Mouse (Mus musculus): ENCODE results near the gene Ptpn1. TPM values are rescaled to one million over a fixed set of nuclear protein-coding genes. Genes with fewer than 3 reads are reported as not detected.
A peak's percentile ranks its signal among the peaks of the same experiment; 100 is the strongest.

Gene Ptpn1
- polyA plus RNA-seq, 1 experiment: 94.5 TPM

- peaks cover 93% of the 10 kb centered on the region for H3K4me1 ChIP-seq (ENCODE audit: control insufficient read depth, insufficient read depth, low read length)
- H3K27ac ChIP-seq (ENCODE audit: insufficient read depth, low read depth, low read length): peak overlapping the region; percentile 75
- 0 out of 2 replicates have a peak, but pooled peaks have one; percentile 12 for TF ChIP-seq CTCF (IDR thresholded peaks at IDR 0.05; ENCODE audit: low read depth, low read length)
- no peak for TF ChIP-seq POLR2A (IDR thresholded peaks at IDR 0.05; ENCODE audit: borderline replicate concordance, low read depth, low read length)
- H3K4me3 ChIP-seq (ENCODE audit: insufficient read depth, low read length): peak overlapping the region; percentile 32
These were observed 11.2 kb downstream of the Ptpn1 start for GRCm38 (mm10) chr2:167942926-167943633.

GRCm38 (mm10) chr2:167944193-167944592 lies 12.3 kb downstream of the Ptpn1 start:
- Histone ChIP-seq H3K27ac (ENCODE audit: insufficient read depth, low read depth, low read length) (no peak overlapping the region), H3K4me1 (ENCODE audit: control insufficient read depth, insufficient read depth, low read length) (peaks cover 94% of the 10 kb centered on the region), H3K4me3 (ENCODE audit: insufficient read depth, low read length) (no peak overlapping the region)
- TF ChIP-seq CTCF (IDR thresholded peaks at IDR 0.05; ENCODE audit: low read depth, low read length) (no peak), POLR2A (IDR thresholded peaks at IDR 0.05; ENCODE audit: borderline replicate concordance, low read depth, low read length) (no peak)

- Histone ChIP-seq H3K4me1 (ENCODE audit: control insufficient read depth, insufficient read depth, low read length) (peaks cover 94% of the 10 kb centered on the region), H3K4me3 (ENCODE audit: insufficient read depth, low read length) (no peak overlapping the region), H3K27ac (ENCODE audit: insufficient read depth, low read depth, low read length) (no peak overlapping the region)
- TF ChIP-seq POLR2A (IDR thresholded peaks at IDR 0.05; ENCODE audit: borderline replicate concordance, low read depth, low read length): no peak
- no peak for TF ChIP-seq CTCF (IDR thresholded peaks at IDR 0.05; ENCODE audit: low read depth, low read length)
These were observed 13.6 kb downstream of the Ptpn1 start for GRCm38 (mm10) chr2:167945451-167945850.

GRCm38 (mm10) chr2:167947251-167947650 lies 15.4 kb downstream of the Ptpn1 start:
- Histone ChIP-seq H3K4me3 (ENCODE audit: insufficient read depth, low read length) (no peak overlapping the region), H3K4me1 (ENCODE audit: control insufficient read depth, insufficient read depth, low read length) (peaks cover 92% of the 10 kb centered on the region), H3K27ac (ENCODE audit: insufficient read depth, low read depth, low read length) (no peak overlapping the region)
- TF ChIP-seq CTCF (IDR thresholded peaks at IDR 0.05; ENCODE audit: low read depth, low read length) (no peak), POLR2A (IDR thresholded peaks at IDR 0.05; ENCODE audit: borderline replicate concordance, low read depth, low read length) (no peak)

DNA sequence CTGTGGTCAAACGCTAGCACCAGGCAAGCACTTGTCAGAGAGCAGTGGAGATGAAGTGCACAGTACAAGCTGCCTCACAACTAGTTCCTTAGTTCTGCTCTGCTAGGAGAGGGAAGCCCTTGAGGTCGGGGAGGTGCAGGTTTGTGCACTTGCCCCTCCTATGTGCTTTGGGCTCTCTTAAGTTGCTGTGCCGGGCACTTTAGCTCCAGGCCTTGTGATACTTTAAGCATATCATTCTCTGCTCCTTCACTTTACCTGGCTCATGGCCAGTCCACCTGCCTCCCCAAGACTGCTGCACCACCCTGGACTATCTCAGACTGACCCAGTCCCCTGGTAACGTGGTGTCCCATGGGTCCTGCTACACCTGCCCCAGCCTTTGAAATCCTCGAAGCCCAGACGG lies 16.2 kb downstream of the Ptpn1 start:
- H3K4me3 ChIP-seq (ENCODE audit: insufficient read depth, low read length): no peak overlapping the region
- no peak for TF ChIP-seq POLR2A (IDR thresholded peaks at IDR 0.05; ENCODE audit: borderline replicate concordance, low read depth, low read length)
- TF ChIP-seq CTCF (IDR thresholded peaks at IDR 0.05; ENCODE audit: low read depth, low read length): no peak
- peaks cover 93% of the 10 kb centered on the region for H3K4me1 ChIP-seq (ENCODE audit: control insufficient read depth, insufficient read depth, low read length)
- H3K27ac ChIP-seq (ENCODE audit: insufficient read depth, low read depth, low read length): peak overlapping the region; percentile 89

GRCm38 (mm10) chr2:167948557-167948956 lies 16.7 kb downstream of the Ptpn1 start:
- Histone ChIP-seq H3K27ac (ENCODE audit: insufficient read depth, low read depth, low read length) (peak overlapping the region; percentile 89), H3K4me1 (ENCODE audit: control insufficient read depth, insufficient read depth, low read length) (peaks cover 90% of the 10 kb centered on the region), H3K4me3 (ENCODE audit: insufficient read depth, low read length) (no peak overlapping the region)
- TF ChIP-seq CTCF (IDR thresholded peaks at IDR 0.05; ENCODE audit: low read depth, low read length) (no peak), POLR2A (IDR thresholded peaks at IDR 0.05; ENCODE audit: borderline replicate concordance, low read depth, low read length) (no peak)

GRCm38 (mm10) chr2:167949250-167949649 lies 17.4 kb downstream of the Ptpn1 start:
- Histone ChIP-seq H3K4me1 (ENCODE audit: control insufficient read depth, insufficient read depth, low read length) (peaks cover 83% of the 10 kb centered on the region), H3K27ac (ENCODE audit: insufficient read depth, low read depth, low read length) (peak overlapping the region; percentile 89), H3K4me3 (ENCODE audit: insufficient read depth, low read length) (no peak overlapping the region)
- no peak for TF ChIP-seq CTCF (IDR thresholded peaks at IDR 0.05; ENCODE audit: low read depth, low read length)
- no peak for TF ChIP-seq POLR2A (IDR thresholded peaks at IDR 0.05; ENCODE audit: borderline replicate concordance, low read depth, low read length)

DNA sequence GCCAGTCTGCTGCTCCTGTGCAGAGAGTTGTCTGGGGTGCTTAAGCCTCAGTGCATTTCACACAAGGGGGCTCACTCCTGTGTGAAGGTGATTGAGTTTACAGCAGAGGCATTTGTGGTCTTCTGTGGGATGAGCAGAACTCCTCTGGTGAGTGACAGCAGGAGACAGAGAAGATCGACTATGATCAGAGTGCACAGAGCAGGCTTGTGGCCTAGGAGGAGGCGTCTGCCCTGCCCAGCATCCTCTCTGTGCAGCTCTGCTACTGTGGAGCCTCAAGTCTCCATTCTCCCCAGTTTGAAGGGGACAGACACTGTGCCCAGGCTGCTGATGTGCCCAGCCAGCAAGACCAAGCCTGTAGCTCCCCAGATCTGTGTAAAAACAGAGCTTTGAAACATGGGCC lies 18.0 kb downstream of the Ptpn1 start:
- peaks cover 77% of the 10 kb centered on the region for H3K4me1 ChIP-seq (ENCODE audit: control insufficient read depth, insufficient read depth, low read length)
- no peak overlapping the region for H3K4me3 ChIP-seq (ENCODE audit: insufficient read depth, low read length)
- peak overlapping the region; percentile 89 for H3K27ac ChIP-seq (ENCODE audit: insufficient read depth, low read depth, low read length)
- TF ChIP-seq POLR2A (IDR thresholded peaks at IDR 0.05; ENCODE audit: borderline replicate concordance, low read depth, low read length) (no peak), CTCF (IDR thresholded peaks at IDR 0.05; ENCODE audit: low read depth, low read length) (no peak)

DNA sequence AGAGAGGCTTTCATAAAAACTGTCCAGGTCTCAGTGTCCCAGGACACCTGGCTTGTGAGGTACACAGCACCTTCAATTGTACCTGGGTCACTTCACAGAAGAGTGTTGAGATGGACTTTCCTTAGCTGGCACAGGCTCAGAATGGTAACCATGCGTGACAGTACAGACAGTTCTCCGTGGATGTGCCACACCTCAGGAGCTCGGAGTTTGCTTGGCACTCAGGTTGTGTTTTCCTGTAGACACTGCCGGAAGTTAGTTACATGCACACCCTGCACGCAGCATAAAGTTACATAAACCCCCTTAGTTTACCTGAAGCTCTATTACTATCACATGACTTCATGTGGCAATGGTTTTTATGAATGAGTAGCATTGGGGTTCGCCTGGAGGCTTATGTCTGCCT lies 18.8 kb downstream of the Ptpn1 start:
- H3K4me3 ChIP-seq (ENCODE audit: insufficient read depth, low read length): no peak overlapping the region
- H3K4me1 ChIP-seq (ENCODE audit: control insufficient read depth, insufficient read depth, low read length): peaks cover 70% of the 10 kb centered on the region
- peak overlapping the region; percentile 89 for H3K27ac ChIP-seq (ENCODE audit: insufficient read depth, low read depth, low read length)
- no peak for TF ChIP-seq POLR2A (IDR thresholded peaks at IDR 0.05; ENCODE audit: borderline replicate concordance, low read depth, low read length)
- TF ChIP-seq CTCF (IDR thresholded peaks at IDR 0.05; ENCODE audit: low read depth, low read length): no peak

DNA sequence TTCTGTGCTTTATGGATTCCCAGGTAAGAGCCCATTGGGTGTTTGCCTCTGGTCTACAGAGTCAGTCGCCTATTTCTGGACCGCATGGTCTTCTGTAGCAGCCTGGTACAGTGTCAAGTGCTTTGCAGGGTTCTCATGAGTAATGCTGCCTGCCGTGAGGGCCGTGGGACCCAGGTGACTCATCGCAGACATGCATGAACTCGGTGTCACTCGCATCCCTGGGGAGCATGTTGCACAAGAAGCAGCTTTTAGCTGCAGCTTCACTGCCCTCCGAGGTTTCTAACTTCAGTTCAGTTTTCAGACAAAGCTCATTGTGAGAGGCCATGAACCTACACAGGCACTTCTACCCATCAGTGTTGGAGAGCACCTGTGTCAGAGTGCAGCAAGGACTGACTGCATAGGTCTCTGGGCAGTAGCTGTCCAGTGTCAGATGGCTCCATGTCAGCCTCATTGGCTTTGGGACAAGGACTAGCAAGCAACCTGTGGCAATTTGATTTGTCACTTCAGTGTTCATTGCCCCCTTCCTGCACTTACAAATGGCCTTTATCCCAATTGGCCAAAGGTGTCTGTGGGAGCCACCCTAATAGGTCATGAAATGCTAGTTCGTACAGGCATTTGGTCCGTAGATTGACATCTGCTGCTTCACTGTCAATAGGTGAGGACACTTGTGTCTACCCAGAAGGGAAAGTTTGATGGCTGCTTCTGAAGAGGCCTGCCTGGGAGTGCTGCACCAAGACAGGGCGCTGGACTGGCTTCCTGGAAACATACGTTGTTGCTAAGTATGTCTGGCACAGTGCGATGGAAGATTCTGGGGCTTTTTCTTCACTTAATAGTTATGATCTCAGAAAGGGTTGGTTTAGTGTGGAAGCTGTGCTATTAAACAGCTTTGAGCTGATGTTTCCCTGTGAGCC lies 19.7 kb downstream of the Ptpn1 start:
- TF ChIP-seq CTCF (IDR thresholded peaks at IDR 0.05; ENCODE audit: low read depth, low read length): no peak
- TF ChIP-seq POLR2A (IDR thresholded peaks at IDR 0.05; ENCODE audit: borderline replicate concordance, low read depth, low read length): no peak
- H3K27ac ChIP-seq (ENCODE audit: insufficient read depth, low read depth, low read length): peak overlapping the region; percentile 89
- H3K4me3 ChIP-seq (ENCODE audit: insufficient read depth, low read length): no peak overlapping the region
- peaks cover 68% of the 10 kb centered on the region for H3K4me1 ChIP-seq (ENCODE audit: control insufficient read depth, insufficient read depth, low read length)
